Mouse (Mus musculus) activated CD4-positive, CD25-positive, alpha-beta regulatory T cell, adult 4 months (primary cell): ENCODE measurements around the gene Nap1l1. TPM values are rescaled to one million over a fixed set of nuclear protein-coding genes. Genes with fewer than 3 reads are reported as not detected.
"Not testable (repeated sequence)": the region's sequence is repeated elsewhere in the genome, so short reads cannot be mapped to it uniquely, and the experiment has no call there.

Source experiments
- ATAC-seq: one replicate; pipeline ENCODE4 v1.8.0; 2017
- polyA plus RNA-seq, 2 experiments: library from polyadenylated mRNA; unstranded; fragments of 100-300 nt; shearing (Covaris generic); gene quantifications; one replicate each; pipeline ENCODE4 v1.2.1; 2017

Nap1l1 gene
- polyA plus RNA-seq: 100 to 1,000 TPM; 155 to 159 TPM

- peak; percentile 96 for ATAC-seq
Observed at GRCm38 (mm10) chr10:111472686-111473510, at the start of gene Nap1l1. Gene Nap1l1, plus strand, starts transcription at chr10:111473223.

- no peak for ATAC-seq
Observed at GRCm38 (mm10) chr10:111426491-111426890, 46.5 kb upstream of the Nap1l1 start.

GRCm38 (mm10) chr10:111433502-111433901 is 39.5 kb upstream of the Nap1l1 start:
- no peak for ATAC-seq

GRCm38 (mm10) chr10:111441034-111441440 is 32.0 kb upstream of the Nap1l1 start:
- ATAC-seq: no peak

GRCm38 (mm10) chr10:111444199-111444598 is 28.8 kb upstream of the Nap1l1 start:
- ATAC-seq: no peak

- no peak for ATAC-seq
Observed at GRCm38 (mm10) chr10:111445939-111446671, 26.9 kb upstream of the Nap1l1 start.

GRCm38 (mm10) chr10:111446672-111447008 is 26.4 kb upstream of the Nap1l1 start:
- not testable (repeated sequence) for ATAC-seq

- not testable (repeated sequence) for ATAC-seq
Observed at GRCm38 (mm10) chr10:111449662-111450061, 23.4 kb upstream of the Nap1l1 start.

GRCm38 (mm10) chr10:111451683-111452322 is 21.2 kb upstream of the Nap1l1 start:
- no peak for ATAC-seq

- ATAC-seq: no peak
Observed at GRCm38 (mm10) chr10:111452426-111452825, 20.6 kb upstream of the Nap1l1 start.

- no peak for ATAC-seq
Observed at GRCm38 (mm10) chr10:111454698-111455308, 18.2 kb upstream of the Nap1l1 start.

GRCm38 (mm10) chr10:111458088-111458487 is 14.9 kb upstream of the Nap1l1 start:
- ATAC-seq: no peak

GRCm38 (mm10) chr10:111459040-111459439 is 14.0 kb upstream of the Nap1l1 start:
- no peak for ATAC-seq

- no peak for ATAC-seq
Observed at GRCm38 (mm10) chr10:111459874-111460273, 13.1 kb upstream of the Nap1l1 start.

- no peak for ATAC-seq
Observed at GRCm38 (mm10) chr10:111460381-111460780, 12.6 kb upstream of the Nap1l1 start.

GRCm38 (mm10) chr10:111464833-111465232 is 8.2 kb upstream of the Nap1l1 start:
- ATAC-seq: no peak

- ATAC-seq: no peak
Observed at GRCm38 (mm10) chr10:111465409-111465808, 7.6 kb upstream of the Nap1l1 start.

- ATAC-seq: no peak
Observed at GRCm38 (mm10) chr10:111471166-111471565, 1.9 kb upstream of the Nap1l1 start.

- ATAC-seq: peak; percentile 50
Observed at GRCm38 (mm10) chr10:111473511-111474371, 718 bp downstream of the Nap1l1 start.

GRCm38 (mm10) chr10:111476301-111476700 is 3.3 kb downstream of the Nap1l1 start:
- ATAC-seq: no peak

GRCm38 (mm10) chr10:111476989-111477510 is 4.0 kb downstream of the Nap1l1 start:
- ATAC-seq: no peak

GRCm38 (mm10) chr10:111479599-111479998 is 6.6 kb downstream of the Nap1l1 start:
- ATAC-seq: no peak
